In the genomic region with DNA sequence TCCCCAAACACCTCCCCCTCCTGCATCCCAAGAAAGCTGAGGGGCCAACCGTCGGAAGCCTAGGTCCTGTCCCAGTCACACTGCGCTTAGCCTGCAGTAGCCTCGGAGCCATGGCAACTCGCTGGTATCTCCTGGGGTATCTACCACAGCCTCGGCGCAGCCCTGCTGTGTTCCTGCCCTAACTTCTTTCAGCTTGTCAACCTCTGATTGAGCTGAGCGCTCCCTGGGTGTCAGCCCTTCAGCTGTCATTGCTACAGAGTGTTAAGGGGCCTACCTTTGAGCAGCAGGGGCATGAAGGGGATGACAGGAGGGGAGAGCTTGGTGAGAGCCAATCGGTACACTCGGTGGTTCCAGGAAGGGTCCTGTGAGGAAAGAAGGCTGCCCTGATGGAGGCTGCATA, we compare ENCODE assay signal across 15 mouse cellular contexts. TPM values are rescaled to one million over a fixed set of nuclear protein-coding genes. Genes with fewer than 3 reads are reported as not detected.
DNase-seq lines count a peak whose midpoint lies in the region; ATAC-seq and TF ChIP-seq lines count a peak whose summit lies in the region.
"Had no signal": no experiment of that assay in that cellular context is flagged by ENCODE, and none has a peak within 500 bp of the region (broad histone marks: within the 10 kb centered on the region; RNA-seq: fewer than 3 reads in every experiment).

No protein-coding gene starts in this region.

- no peak overlapping the region; the same call in 1 of the 2 replicates for H3K4me3 ChIP-seq in heart, embryonic 15.5 days
- peak overlapping the region; percentile 87 for H3K4me3 ChIP-seq in thymus, adult 2 months (ENCODE audit: control insufficient read depth, insufficient read depth, low read length)
- H3K4me3 ChIP-seq in intestine, embryonic 15.5 days (replicated peaks): no peak overlapping the region
- H3K4me3 ChIP-seq: embryonic facial prominence, embryonic 12.5 days; kidney, embryonic 15.5 days; myocyte had no signal

- peak overlapping the region; percentile 61 for H3K27ac ChIP-seq in heart, embryonic 15.5 days
- H3K27ac ChIP-seq in thymus, adult 2 months (ENCODE audit: control insufficient read depth, insufficient read depth, low read length): peak overlapping the region; percentile 89
- H3K27ac ChIP-seq in intestine, embryonic 15.5 days: no peak overlapping the region
- H3K27ac ChIP-seq: embryonic facial prominence, embryonic 12.5 days; kidney, embryonic 15.5 days; macrophage had no signal

- H3K9me3 ChIP-seq in heart, embryonic 15.5 days (replicated peaks): no peaks in the 10 kb centered on the region
- no peaks in the 10 kb centered on the region for H3K9me3 ChIP-seq in intestine, embryonic 15.5 days
- H3K9me3 ChIP-seq: embryonic facial prominence, embryonic 12.5 days; kidney, embryonic 15.5 days had no signal

- intact Hi-C loops in heart, postnatal 14 days (cut with DNase I): no loop called here

- no peak for TF ChIP-seq CTCF in thymus, adult 2 months (IDR thresholded peaks at IDR 0.05; ENCODE audit: borderline replicate concordance, control insufficient read depth, extremely low read depth, insufficient read depth, low read length, poor library complexity)

- H3K27me3 ChIP-seq in heart, embryonic 15.5 days: no peaks in the 10 kb centered on the region
- no peaks in the 10 kb centered on the region for H3K27me3 ChIP-seq in thymus, adult 2 months (ENCODE audit: control insufficient read depth, insufficient read depth, low read length)
- H3K27me3 ChIP-seq in intestine, embryonic 15.5 days (replicated peaks): no peaks in the 10 kb centered on the region
- H3K27me3 ChIP-seq: embryonic facial prominence, embryonic 12.5 days; kidney, embryonic 15.5 days had no signal

- peak; percentile 72 for TF ChIP-seq POLR2A in thymus, adult 2 months (IDR thresholded peaks at IDR 0.05; ENCODE audit: control insufficient read depth, extremely low read depth, insufficient read depth, low read length, poor library complexity)

- peak overlapping the region; percentile 26 for H3K4me2 ChIP-seq in heart, embryonic 15.5 days
- no peak overlapping the region for H3K4me2 ChIP-seq in intestine, embryonic 15.5 days (replicated peaks)
- H3K4me2 ChIP-seq: embryonic facial prominence, embryonic 12.5 days; kidney, embryonic 15.5 days had no signal

- 27% methylated on average over 10 of the region's 10 CpGs for WGBS in heart, embryonic 15.5 days
- 7% methylated on average over 10 of the region's 10 CpGs for WGBS in thymus, adult 2 months
- 71% methylated on average over 10 of the region's 10 CpGs for WGBS in intestine, embryonic 15.5 days

- DNase-seq in heart, postnatal 14 days: no peak
- DNase-seq in CD4-positive helper T cell, adult 2 months (ENCODE audit: low read depth, low spot score): peak; percentile 38
- peak; percentile 51 for DNase-seq in induced T-regulatory cell, adult 2 months (ENCODE audit: low read depth)
- peak; percentile 77 for DNase-seq in thymus, adult 2 months
- no peak for DNase-seq in urinary bladder, adult 2 months (ENCODE audit: low spot score)
- DNase-seq: adrenal gland, adult 8-10 months; cerebellum, postnatal 14 days; lung, adult 18-20 months had no signal

- peak; percentile 70 for ATAC-seq in heart, embryonic 15.5 days (replicated peaks; ENCODE audit: insufficient number of reproducible peaks, insufficient read depth, low FRiP score, low read depth)
- ATAC-seq in intestine, embryonic 15.5 days: no peak
- ATAC-seq: forebrain, embryonic 14.5 days had no signal

- H3K36me3 ChIP-seq in heart, embryonic 15.5 days: peaks cover 4% of the 10 kb centered on the region; the same call in 1 of the 2 replicates
- H3K36me3 ChIP-seq in thymus, adult 2 months (ENCODE audit: control insufficient read depth, insufficient read depth, low read length): peaks cover 15% of the 10 kb centered on the region
- H3K36me3 ChIP-seq in intestine, embryonic 15.5 days: no peaks in the 10 kb centered on the region
- H3K36me3 ChIP-seq: embryonic facial prominence, embryonic 12.5 days had no signal

- no peak overlapping the region for H3K9ac ChIP-seq in heart, embryonic 15.5 days
- no peak overlapping the region for H3K9ac ChIP-seq in intestine, embryonic 15.5 days
- H3K9ac ChIP-seq: embryonic facial prominence, embryonic 12.5 days; kidney, embryonic 15.5 days had no signal

- peaks cover 65% of the 10 kb centered on the region for H3K4me1 ChIP-seq in heart, embryonic 15.5 days (replicated peaks)
- H3K4me1 ChIP-seq in thymus, adult 2 months (replicated peaks; ENCODE audit: control insufficient read depth, insufficient read depth, low read length): peaks cover 67% of the 10 kb centered on the region
- H3K4me1 ChIP-seq in intestine, embryonic 15.5 days (replicated peaks): peaks cover 17% of the 10 kb centered on the region

RNA-seq across cellular contexts. Expression of a gene that starts 17.2 kb away (rescaled TPM):
- polyA plus RNA-seq in heart, embryonic 15.5 days (2015; fragmentation: Nextera tagmentation; extraction: Ambion mirVana): 0.86 and 3.5 TPM in 2 replicates
- 1 to 10 TPM; 1.8 to 4.9 TPM for total RNA-seq in heart, postnatal 14 days (2021)
- 276 and 294 TPM in 2 replicates for polyA plus RNA-seq in thymus, adult 2 months (2012; rRNA removed)
- polyA plus RNA-seq in intestine, embryonic 15.5 days (2015; fragmentation: Nextera tagmentation; extraction: Ambion mirVana): 0.09 and 0.21 TPM in 2 replicates
- 1.7 and 2.1 TPM in 2 replicates for polyA plus RNA-seq in urinary bladder, adult 2 months (2012; rRNA removed)

RNA-seq across cellular contexts. Expression of a gene that starts 19.5 kb away (rescaled TPM):
- 20.0 and 24.0 TPM in 2 replicates for polyA plus RNA-seq in heart, embryonic 15.5 days (2015; fragmentation: Nextera tagmentation; extraction: Ambion mirVana)
- 10 to 100 TPM; 32.7 to 34.3 TPM for total RNA-seq in heart, postnatal 14 days (2021)
- 276 and 278 TPM in 2 replicates for polyA plus RNA-seq in thymus, adult 2 months (2012; rRNA removed)
- polyA plus RNA-seq in intestine, embryonic 15.5 days (2015; fragmentation: Nextera tagmentation; extraction: Ambion mirVana): 6.9 and 7.8 TPM in 2 replicates
- polyA plus RNA-seq in urinary bladder, adult 2 months (2012; rRNA removed): 17.8 and 19.2 TPM in 2 replicates

RNA-seq across cellular contexts. Expression of a gene that starts 30.0 kb away (rescaled TPM):
- polyA plus RNA-seq in heart, embryonic 15.5 days (2015; fragmentation: Nextera tagmentation; extraction: Ambion mirVana): 64.3 and 76.8 TPM in 2 replicates
- 10 to 100 TPM; 78.3 to 78.9 TPM for total RNA-seq in heart, postnatal 14 days (2021)
- 62.1 and 62.8 TPM in 2 replicates for polyA plus RNA-seq in thymus, adult 2 months (2012; rRNA removed)
- polyA plus RNA-seq in intestine, embryonic 15.5 days (2015; fragmentation: Nextera tagmentation; extraction: Ambion mirVana): 23.9 and 25.1 TPM in 2 replicates
- polyA plus RNA-seq in urinary bladder, adult 2 months (2012; rRNA removed): 72.4 and 91.1 TPM in 2 replicates

RNA-seq across cellular contexts. Expression of a gene that starts 42.7 kb away (rescaled TPM):
- 16.8 and 18.7 TPM in 2 replicates for polyA plus RNA-seq in heart, embryonic 15.5 days (2015; fragmentation: Nextera tagmentation; extraction: Ambion mirVana)
- 10 to 100 TPM; 11.5 to 12.4 TPM for total RNA-seq in heart, postnatal 14 days (2021)
- 5.6 and 6.0 TPM in 2 replicates for polyA plus RNA-seq in thymus, adult 2 months (2012; rRNA removed)
- polyA plus RNA-seq in intestine, embryonic 15.5 days (2015; fragmentation: Nextera tagmentation; extraction: Ambion mirVana): 19.8 and 24.0 TPM in 2 replicates
- polyA plus RNA-seq in urinary bladder, adult 2 months (2012; rRNA removed): 23.5 and 26.0 TPM in 2 replicates

Comparison
In these comparisons a context has a peak if more than half of its experiments do, and no peak if none do; other contexts are left out.
1. DNase-seq: peak in CD4-positive helper T cell, adult 2 months (single experiment), induced T-regulatory cell, adult 2 months (single experiment) and thymus, adult 2 months (single experiment); none in heart, postnatal 14 days (0 of 2) and urinary bladder, adult 2 months (single experiment).
2. RNA of a gene that starts 17.2 kb away (polyA plus RNA-seq): 276 to 294 TPM in thymus, adult 2 months; 1.7 to 2.1 TPM in urinary bladder, adult 2 months, 0.86 to 3.5 TPM in heart, embryonic 15.5 days and 0.09 to 0.21 TPM in intestine, embryonic 15.5 days; every median in the first group is over 10 times any median in the second.
3. RNA of a gene that starts 19.5 kb away (polyA plus RNA-seq): 276 to 278 TPM in thymus, adult 2 months; 20.0 to 24.0 TPM in heart, embryonic 15.5 days, 17.8 to 19.2 TPM in urinary bladder, adult 2 months and 6.9 to 7.8 TPM in intestine, embryonic 15.5 days; every median in the first group is over 10 times any median in the second.